Mouse (Mus musculus) ES-CJ7 (cell line): ENCODE measurements around the gene Acin1.

Source experiments
- DNase-seq: peaks from one replicate; pipeline ENCODE4 v3.0.0; 2011; ENCODE audit warnings: low read depth, low spot score

Acin1 gene

DNA sequence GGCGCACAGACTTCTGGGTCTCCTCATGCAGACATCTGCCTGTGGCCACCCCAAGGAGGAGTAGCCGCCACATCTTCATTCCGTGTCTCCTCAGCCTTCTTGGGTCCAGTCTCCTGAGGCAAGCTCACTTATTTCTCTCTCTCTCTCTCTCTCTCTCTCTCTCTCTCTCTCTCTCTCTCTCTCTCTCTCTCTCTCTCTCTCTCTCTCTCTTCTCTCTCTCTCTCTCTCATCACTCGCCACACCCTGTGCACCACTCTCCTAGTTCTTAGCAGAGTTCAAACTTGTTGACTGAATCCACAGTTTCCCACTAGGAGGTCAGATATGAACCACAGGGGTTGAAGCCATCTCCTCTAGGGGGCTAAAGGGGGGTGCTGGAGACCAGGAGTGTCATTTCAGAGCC lies 12.0 kb upstream of the Acin1 start, which contains the start of gene Gm29776:
Gene Gm29776 (minus strand): TSS at position 101 of the 400 bp plus-strand sequence.
- DNase-seq: no peak

DNA sequence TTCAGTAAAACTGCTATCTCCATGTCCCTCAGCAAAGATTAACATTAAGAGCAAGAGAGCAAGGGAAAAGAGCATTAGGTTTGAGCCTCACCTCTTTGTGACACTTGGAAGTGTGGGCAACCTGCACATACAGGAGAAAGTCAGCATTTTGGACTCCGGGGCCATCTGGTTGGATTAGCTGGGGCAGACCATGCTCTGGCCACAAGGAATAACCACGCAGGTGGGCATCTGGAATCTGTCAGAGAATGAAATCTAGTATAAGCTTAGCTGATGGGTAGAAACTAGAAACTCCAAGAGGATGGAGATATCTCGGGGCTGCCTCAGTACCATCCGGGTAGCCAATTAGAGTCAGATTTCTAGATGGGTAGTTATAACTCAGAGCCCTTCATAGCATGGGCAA lies 10.0 kb upstream of the Acin1 start:
- no peak for DNase-seq

DNA sequence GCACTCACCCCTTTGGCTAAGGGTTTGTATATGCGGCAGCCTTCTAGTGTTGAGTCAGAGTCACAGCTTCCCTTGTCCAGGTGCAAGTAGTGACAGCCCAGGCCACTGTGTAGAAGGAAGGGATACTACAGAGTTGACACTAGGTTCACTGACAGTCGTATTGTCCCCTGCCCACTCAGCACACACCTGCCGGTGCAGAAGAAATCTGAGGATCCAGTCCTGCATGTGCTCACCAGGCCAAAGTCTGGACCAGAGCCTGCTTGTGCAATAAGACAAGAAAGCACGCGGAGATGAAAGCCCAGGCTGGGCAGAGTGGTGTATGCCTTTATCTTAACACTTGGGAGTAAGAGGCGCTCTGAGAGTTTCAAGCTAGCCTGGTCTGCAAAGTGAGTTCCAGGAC lies 8.3 kb upstream of the Acin1 start:
- DNase-seq: no peak

DNA sequence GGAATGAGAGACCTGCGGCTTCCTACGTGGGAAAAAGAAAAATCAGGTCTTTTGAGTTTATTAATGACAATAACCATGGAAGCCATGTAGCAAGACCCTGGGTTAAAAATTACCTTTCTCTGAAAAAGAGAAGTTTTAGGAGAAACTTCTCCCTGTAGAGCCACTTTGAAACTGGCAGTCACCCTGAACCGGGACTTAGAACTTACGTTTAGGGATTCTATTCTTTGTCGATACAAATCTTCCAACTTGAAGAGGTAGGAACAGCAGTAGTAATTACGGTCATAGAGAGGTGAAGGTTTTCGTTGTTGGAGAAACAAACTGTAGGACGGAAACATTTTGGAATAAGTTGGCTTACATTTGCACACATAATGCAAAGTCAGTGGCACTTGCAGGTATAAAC lies 520 bp upstream of the Acin1 start:
- DNase-seq: no peak

DNA sequence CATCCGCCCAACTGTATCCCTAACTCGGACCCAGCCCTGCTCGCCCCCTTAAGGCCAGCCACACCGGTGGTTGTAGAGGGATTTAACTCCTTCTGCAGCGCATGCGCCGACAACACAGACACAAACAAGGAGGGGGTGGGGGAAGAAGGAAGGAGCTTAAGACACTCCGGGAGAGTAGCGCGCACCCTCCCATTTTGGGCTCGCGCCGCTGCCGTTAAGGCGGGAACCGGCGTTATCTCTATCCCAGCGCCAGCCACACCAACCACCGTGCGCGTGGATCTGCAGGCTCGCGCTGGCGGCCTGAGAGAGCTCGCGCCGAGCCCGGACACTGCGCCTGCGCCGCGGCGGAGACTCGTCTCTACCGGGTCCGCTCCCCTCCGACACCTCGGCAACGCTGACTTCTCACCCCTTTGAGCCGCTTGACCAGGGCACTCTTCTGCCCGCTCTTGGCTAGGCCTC lies 639 bp downstream of the Acin1 start, which contains the start of gene 1700123O20Rik:
Gene 1700123O20Rik (plus strand): TSS at position 154 of the 459 bp plus-strand sequence.
- peak; percentile 96 for DNase-seq

DNA sequence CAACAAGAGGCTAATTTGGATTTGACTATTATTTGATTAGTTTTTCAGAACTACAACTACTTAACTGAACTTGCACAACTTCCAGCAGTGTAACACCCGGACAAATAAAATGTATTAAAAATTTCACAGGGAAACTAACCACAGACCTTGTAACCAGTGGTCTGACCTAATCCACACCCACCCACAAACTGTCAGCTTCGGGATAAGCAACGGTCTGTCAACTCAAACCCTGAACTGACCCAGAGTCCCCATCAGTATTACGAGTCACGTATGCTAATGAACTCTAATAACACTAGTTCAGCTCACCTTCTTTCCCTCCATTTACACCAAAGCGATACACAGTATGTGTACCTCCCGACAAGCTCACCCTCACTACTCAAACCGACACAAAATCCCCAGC lies 1.3 kb downstream of the Acin1 start:
- DNase-seq: no peak

DNA sequence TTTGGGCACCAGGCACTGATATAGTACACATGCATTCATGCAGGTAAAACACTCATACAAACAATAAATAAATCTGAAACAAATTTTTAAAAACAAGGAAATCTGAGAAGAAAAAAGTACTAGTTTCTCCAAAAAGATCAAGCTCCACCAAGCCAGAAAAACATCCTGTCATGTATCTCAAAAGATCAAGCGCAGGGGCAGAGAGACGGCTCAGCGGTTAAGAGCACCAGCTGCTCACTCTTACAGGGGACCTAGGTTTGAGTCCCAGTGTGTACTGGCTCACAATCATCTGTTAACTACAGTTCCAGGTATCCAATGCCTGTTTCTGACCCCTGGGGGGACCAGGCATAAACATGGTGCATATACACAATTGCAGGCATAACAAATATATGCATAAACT lies 4.3 kb downstream of the Acin1 start:
- no peak for DNase-seq

DNA sequence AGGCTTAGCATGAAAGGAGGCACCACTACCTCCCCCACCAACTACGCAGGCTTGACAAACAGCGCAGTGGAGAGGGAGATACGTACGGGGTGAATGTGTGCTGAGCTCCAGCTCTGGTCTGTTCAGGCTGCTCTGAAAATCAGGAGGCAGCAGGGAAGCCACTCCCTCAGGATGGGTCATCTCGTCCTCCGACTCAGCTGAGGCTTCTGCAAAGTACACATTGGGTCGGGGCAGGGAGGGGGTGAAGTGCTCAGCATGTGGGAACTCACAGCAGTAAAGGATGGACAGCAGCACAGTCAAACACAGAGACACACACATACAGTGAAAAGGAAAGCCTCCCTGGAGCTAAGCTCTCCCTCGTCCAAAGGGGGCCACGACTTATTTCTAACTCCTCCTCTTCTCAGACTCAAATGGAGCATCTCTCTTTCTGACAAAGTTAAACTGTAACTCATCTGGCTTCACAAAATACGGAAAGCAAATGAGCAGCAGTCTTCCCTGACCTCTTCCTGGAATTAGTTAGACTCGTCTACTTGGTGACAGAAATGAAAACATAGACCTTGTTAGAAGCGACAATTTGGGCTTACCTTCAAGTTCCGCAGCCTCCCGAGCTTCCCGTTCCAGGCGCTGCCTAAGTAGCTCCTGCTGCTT lies 8.0 kb downstream of the Acin1 start:
- peak; percentile 24 for DNase-seq

DNA sequence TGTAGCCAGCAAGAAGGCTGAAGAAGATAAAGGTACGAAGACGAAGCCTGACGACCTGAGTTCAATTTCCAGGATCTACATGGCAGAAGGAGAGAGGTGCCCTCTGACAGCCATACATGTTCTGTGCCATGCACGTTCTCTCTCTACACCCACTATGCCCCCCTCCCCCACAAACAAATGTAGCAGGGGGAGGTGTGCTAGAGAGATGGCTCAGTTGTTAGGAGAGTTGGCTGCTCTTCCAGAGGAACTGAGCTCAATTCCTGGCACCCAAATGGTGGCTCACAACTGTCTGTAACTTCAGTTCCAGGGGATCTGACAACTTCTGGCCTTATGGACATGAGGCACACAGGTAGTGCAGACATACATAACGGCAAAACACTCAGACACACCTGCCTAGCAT lies 10.4 kb downstream of the Acin1 start:
- no peak for DNase-seq

DNA sequence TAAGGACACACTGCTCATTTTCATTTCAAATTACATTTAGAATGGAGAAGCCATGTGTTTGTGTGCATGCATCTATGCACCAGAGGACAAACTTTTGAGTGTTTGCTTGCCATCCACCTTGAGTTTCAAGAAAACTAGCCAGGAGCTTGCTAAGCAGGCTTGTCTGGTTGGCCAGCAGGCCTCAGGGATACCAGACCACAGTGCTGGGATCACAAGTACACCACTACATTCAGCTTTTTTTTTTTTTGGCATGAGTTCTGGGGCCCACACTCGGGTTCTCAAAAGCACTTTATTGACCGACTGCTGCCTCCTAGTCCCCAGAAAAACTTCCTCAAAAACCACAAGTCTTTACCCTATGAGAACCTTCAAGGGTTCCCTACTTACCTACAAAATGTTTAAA lies 12.4 kb downstream of the Acin1 start:
- no peak for DNase-seq

DNA sequence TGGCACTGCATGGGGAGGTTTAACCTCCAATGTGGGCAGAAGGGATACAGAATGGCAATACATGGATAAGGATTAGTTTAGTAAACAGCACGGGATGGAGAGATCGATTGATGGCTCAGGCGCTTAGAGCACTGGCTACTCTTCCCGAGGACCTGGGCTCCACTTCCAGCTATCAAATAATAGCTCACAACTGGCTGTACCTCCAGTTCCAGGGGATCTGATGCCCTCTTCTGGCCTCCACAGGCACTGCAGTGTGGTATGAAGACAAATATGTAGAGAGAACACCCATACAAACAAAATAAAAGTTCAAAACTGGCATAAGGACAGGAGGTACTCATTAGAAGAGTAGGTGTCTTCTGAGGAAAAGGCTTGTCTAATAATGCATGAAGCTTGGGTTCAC lies 17.4 kb downstream of the Acin1 start:
- DNase-seq: peak; percentile 44

DNA sequence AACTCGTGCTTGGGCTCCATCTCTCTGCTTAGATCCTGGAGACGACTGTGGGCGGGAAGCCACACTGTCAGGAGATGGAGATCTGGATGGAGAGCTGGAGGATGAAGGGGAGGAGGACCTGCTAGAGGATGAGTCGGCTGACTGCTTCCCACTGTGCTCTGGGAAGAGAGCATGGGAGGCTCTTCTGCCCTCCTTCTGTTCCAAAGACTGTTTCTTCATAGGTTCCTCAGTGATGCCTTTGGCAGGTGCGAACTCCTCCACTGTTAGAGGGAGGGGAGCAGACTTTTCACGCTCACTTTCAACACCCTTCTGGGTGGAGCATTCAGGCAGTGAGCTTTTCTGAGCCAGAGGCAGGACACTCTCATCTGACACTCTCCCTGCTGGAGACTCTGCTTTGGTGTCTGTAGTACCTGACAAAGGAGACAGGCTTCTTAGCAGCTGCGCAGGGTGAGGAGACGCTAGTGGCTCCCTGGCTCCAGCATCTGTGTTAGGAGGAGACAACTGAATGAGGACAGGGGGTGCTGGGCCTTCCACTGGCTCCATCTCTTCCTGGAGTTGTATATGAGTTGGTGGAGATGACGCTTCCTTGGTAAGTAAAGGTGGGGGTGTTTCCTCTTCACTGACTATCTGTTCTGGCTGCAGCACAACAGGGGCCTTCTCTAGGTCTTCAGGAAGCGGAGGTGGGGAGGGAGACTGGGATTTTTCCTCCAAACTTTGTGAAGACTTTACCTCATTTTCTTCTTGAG lies 22.1 kb downstream of the Acin1 start:
- no peak for DNase-seq

DNA sequence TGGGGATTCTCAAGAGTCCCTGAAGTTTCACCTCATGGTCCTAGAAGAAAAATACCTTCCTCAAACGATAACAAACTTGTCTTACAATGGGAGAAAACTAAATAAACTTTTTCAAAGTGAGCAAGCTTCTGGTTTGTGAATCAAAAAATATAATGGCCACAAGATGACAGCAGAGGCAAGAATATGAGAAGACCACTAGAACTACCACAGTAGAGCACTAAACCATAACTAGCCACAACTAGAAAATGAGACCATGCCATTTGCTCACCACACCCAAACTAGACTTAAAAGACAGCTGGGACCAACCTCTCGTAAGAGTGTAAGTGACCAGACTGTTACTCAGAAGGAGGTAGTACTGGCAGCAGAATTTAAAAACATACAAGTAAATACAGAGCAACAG lies 26.7 kb downstream of the Acin1 start:
- peak; percentile 47 for DNase-seq

DNA sequence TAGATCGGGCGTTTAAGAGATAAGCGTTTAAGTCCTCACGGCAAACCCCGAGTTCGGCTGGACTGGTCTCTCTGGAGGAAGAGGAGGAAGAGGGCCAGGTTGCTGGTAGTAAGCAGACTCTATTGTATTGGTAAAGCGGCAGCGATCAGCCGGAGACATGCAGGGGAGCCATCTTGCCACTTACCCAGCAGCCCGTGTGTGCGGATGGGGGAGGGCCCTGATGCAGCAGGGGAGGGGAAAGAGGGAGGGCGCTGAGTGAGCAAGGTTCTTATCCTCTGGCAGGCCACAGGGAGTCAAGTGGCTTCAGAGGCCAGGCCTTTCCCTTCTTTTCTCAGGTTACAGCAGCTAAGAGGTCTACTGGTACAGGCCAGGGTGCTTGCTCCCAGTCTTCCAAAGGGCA lies 33.2 kb downstream of the Acin1 start:
- DNase-seq: peak; percentile 91

DNA sequence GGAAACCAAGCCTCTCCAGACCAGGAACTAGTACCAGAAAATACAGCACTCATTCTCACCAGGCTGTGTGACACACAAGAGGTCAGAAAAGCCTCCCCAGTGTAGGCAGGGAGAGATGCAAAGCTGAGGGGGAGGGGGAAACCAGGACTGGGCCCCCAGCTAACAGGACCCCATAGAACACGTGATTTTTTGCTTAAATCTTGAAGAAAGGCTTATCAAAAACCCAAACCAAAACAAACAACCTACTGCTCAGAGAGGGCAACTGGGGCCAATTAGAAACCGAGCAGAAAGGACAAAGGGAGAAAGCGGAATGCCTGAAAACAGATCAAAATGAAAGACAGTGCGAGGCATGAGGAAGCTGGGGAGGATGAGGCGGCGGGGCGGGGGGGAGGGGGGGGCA lies 33.9 kb downstream of the Acin1 start:
- no peak for DNase-seq

DNA sequence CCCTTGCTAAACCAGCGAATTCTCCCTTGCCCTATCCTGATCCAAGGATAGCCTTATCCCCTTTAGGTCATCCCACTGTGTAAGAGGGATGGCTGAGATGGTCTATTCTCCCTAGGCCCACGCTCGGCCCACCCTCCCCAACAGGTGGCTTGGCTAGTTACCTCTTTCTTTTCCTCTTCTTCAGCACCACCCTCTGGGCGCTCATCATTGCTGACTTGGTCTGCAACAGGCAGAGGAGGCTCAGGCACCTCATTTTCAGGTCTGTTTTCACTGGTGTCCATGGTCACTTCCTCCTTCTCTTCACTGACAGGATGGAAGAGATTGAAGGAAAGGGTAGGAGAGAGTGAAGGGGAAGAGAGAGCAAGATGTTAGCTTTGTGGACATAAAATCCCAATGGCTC lies 35.2 kb downstream of the Acin1 start:
- DNase-seq: no peak

DNA sequence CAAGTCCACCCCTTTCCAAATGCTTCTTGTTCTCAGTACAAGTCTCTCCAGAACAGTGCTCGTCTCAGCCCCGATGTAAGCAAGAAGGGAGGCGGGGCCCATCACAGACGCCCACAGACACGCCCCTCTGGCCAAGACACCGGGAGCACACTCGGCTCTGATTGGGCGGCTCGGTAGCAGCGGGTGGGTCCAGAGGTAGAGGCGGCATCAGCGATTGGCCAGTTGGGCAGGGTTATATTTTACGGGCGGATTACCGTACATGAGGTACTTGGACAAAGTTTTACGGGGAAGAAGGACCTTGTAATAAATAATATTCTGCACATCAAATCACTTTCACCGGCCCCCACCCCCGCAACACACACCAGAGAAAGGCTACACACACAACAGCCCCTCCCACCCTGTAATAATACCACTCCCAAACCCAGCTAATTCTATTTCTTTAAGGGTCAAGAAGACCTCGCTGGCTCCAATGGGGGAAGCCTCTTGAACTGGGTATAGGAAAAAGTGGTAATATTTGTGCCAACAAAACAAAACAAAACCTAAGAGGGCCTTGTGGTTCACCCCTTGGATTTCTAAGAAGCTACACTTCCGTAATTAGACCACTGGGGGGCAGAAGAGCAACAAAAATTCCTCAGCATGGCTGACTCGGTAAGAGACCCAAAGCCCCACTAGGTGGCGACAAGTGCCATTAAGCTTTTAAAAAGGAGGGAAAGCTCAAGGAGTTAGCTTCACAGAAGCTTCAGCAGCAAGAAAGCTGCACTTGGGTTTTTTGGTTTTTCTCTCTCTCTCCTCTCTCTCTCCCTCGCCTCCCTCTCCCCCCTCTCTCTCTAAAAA lies 35.9 kb downstream of the Acin1 start:
- peak; percentile 94 for DNase-seq

DNA sequence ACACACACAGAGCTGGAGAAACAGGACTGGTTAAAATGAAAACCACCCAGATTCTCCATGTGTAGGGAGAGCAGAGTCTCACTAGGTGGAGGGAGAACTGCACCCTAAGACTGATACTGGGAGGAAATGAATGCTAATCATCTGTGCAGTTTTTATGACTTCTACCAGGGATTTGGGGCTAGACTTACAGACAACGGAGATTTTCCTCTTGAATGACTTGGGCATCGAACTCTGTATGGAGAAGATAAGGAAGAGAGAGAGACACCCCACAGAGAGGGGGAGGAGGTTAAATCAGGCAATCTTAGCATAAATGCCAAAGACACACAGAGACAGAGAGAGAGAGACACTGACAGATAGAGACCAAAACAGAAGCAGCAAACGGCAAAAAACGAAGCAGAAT lies 38.8 kb downstream of the Acin1 start:
- DNase-seq: no peak

DNA sequence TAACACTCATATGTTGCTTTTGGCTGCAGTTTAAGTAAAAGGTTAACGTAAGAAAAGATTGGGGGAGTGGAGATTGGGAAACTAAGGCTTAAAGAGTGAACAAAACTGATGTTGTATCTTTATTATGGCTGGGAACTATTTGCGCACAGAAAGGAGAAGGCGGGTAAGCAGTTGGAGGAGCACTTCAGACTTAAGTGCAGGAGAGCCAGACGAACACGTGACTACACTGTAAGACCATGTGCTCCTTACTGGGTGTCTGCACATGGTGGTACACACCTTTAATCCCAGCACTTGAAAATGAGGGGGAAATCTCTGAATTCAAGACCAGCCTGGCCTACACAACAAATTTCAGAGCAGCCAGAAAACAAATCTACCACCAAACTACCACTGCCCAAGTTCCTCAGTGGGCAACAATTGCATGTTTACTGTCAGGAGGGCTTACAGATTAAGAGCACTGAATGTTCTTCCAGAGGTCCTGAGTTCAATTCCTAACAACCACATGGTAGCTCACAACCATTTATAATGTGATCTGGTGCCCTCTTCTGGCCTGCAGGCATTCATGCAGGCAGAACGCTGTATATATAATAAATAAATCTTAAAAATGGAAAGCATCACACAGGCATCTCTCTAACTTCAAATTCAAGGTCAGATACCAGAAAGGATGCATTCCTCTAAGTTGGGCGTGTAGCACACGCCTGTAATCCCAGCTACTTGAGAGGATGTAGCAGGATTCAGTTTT lies 39.7 kb downstream of the Acin1 start:
- no peak for DNase-seq

DNA sequence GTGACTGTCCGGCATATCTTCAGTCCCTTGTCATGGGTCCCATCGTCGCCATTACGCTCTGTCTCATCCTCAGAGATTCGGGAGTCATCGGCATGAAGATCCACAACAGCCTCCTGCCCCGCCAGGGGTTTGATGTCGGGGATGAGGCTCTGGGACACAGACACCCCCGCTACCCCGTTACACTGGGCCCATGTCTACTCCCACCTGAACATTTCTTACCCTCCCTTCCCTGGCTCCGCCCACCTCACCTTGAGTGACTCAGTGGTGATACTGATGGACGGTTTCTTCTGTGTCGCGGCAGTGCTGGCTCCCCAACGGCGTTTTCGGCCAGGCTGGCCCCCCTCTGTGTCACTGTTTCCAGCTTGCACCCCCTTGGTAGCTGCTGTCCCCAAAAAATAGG lies 40.3 kb downstream of the Acin1 start:
- no peak for DNase-seq

DNA sequence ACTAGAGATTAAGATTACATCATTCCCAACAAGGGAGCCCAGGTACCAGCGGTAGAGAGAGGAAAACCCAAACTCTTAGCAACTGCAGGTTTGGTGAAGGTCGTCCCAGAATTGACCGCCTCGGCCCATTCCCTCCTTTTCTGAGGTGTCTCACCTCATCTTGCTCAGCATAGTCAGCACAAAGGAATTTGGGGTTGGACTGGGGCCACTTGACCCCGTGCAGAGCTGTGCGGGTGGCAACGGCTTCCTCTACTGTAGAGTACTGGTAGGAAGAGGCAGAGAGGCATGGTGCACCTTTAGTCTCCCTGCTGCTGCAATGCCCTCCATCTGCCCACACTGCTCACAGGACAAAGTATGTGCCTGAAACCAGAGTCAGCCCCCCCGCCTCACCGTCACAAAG lies 42.4 kb downstream of the Acin1 start:
- DNase-seq: no peak

DNA sequence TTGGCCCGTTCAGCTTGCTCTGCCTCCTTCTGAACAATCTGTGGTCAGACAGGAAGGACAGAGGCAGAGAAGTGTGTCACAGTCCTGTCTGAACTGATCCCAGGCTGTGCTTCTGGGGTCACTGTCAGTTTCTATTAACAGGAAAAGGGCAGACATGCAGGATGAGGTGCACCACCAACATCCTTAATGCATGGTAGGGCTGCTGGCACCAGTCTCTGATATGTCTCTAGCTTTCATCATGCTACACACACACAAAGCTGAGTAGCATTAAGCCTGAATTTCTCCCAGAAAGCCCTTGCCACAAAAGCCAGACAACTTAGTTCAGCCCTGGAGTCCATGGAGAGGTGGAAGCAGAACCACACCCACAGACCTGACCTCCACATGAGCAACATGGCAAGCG lies 43.7 kb downstream of the Acin1 start:
- no peak for DNase-seq
